Mouse (Mus musculus) hindbrain, postnatal 0 days (tissue): ENCODE data around the gene Enc1. TPM values are rescaled to one million over a fixed set of nuclear protein-coding genes. Genes with fewer than 3 reads are reported as not detected.

Experiments
- ATAC-seq: fragments of 200-750 bp; cut with Nextera tagmentation; 2 replicates; pipeline ENCODE4 v1.8.0; 2017; ENCODE audit warnings: mild to moderate bottlenecking, moderate TSS enrichment, moderate library complexity
- DNase-seq: peaks from one replicate; pipeline ENCODE4 v3.0.0-alpha.2; 2015; ENCODE audit warnings: low spot score
- H3K27ac ChIP-seq: fragments of 300-500 bp; sonication (generic); 2 replicates; pipeline ENCODE4 v1.5.1; 2014; ENCODE audit warnings: mild to moderate bottlenecking
- H3K27me3 ChIP-seq: fragments of 300-500 bp; sonication (generic); 2 replicates; pipeline ENCODE4 v1.6.1; 2014; ENCODE audit warnings: low read length, mixed read lengths; ENCODE audit not compliant: insufficient read depth
- H3K36me3 ChIP-seq: fragments of 300-500 bp; sonication (generic); 2 replicates; pipeline ENCODE4 v1.6.1; 2014; ENCODE audit warnings: low read length, mixed read lengths; ENCODE audit not compliant: insufficient read depth
- H3K4me1 ChIP-seq: fragments of 300-500 bp; sonication (generic); 2 replicates; pipeline ENCODE4 v1.6.1; 2014; ENCODE audit warnings: antibody characterized with exemption, low read length, mixed read lengths; ENCODE audit not compliant: insufficient read depth
- H3K4me2 ChIP-seq: fragments of 300-500 bp; sonication (generic); 2 replicates; pipeline ENCODE4 v1.6.1; 2014; ENCODE audit warnings: low read depth, mild to moderate bottlenecking, low read length, moderate library complexity, mixed read lengths
- H3K4me3 ChIP-seq: fragments of 300-500 bp; sonication (generic); 2 replicates; pipeline ENCODE4 v1.5.1; 2014; ENCODE audit warnings: low read length
- H3K9ac ChIP-seq: fragments of 300-500 bp; sonication (generic); replicated peaks from 2 replicates; pipeline ENCODE4 v1.6.1; 2014; ENCODE audit warnings: mild to moderate bottlenecking, low read length, moderate library complexity, mixed read lengths
- H3K9me3 ChIP-seq: fragments of 300-500 bp; sonication (generic); 2 replicates; pipeline ENCODE4 v1.6.1; 2016; ENCODE audit warnings: low read length, mixed read lengths
- CTCF ChIP-seq: IDR thresholded peaks from 2 replicates; pipeline ENCODE4 v1.5.1; 2016; ENCODE audit warnings: antibody characterized with exemption, control low read depth, low read depth
- WGBS: fragments of 180-500 bp; shearing (Covaris S2); extraction: QIAGEN DNeasy Blood & Tissue Kit; methylation state at CpG from one replicate; pipeline ENCODE4 v1.1.7; 2014; 5-methylcytosine and 5-hydroxymethylcytosine counted together
- polyA plus RNA-seq: library from polyadenylated mRNA; unstranded; fragments of >200 nt; fragmentation: Nextera tagmentation; extraction: Ambion mirVana; gene quantifications from 2 replicates; pipeline ENCODE4 v1.2.1, GENCODE M21; 2015
- total RNA-seq: library from RNA; depleted of rRNA; stranded (reverse); fragments of >200 nt; gene quantifications from 2 replicates; pipeline ENCODE4 v1.2.3, GENCODE M21; 2014

Enc1 gene
- total and polyA plus RNA-seq, 2 experiments from 2014 or later = 33.3 to 179 TPM

DNA sequence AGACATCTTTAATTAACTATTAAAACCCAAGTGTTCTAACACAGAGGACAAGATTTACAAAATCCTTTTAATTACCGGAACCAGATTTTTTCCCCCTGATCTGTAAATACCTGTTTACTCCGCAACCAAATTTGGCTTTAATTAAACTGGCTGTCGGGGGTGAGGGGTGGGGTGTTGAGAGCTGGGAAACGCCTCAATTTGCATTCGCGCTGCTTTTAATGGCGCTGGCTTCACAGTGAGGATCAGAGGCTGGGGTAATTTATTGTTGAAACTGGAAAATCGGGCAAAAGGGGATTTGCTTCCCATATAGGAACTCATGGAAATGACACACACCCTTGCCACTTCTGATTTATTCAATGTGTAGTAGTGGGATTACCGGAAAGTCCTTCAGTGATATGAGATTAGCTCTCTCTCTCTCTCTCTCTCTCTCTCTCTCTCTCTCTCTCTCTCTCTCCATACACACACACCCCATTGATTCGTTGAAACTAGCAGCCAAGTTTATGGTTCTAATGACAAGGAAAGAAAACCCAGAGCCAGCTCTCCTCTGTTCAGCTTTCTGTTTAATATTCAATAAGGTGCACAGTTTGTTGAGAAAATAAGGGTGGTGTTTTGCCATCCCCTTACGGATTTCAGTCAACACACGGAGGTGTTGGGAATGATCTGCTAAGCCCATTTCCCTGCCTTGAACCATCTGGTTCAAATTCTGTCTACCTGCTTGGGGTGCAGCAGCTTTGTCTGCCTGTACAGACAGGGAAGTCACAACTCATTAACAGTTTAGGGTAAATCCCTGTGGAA, 51.7 kb downstream of the Enc1 start:
- 17% methylated on average over 12 of the region's 12 CpGs for WGBS
- no peak overlapping the region for H3K4me3 ChIP-seq
- no peaks in the 10 kb centered on the region for H3K9me3 ChIP-seq
- TF ChIP-seq CTCF = no peak
- peak; percentile 43 for DNase-seq
- H3K9ac ChIP-seq = no peak overlapping the region
- H3K4me2 ChIP-seq = peak overlapping the region; percentile 38
- ATAC-seq = no peak
- no peak overlapping the region for H3K27ac ChIP-seq
- H3K36me3 ChIP-seq = no peaks in the 10 kb centered on the region
- no peaks in the 10 kb centered on the region for H3K27me3 ChIP-seq
- H3K4me1 ChIP-seq = 0 out of 2 replicates have a peak, but pooled peaks cover 8% of the 10 kb centered on the region

DNA sequence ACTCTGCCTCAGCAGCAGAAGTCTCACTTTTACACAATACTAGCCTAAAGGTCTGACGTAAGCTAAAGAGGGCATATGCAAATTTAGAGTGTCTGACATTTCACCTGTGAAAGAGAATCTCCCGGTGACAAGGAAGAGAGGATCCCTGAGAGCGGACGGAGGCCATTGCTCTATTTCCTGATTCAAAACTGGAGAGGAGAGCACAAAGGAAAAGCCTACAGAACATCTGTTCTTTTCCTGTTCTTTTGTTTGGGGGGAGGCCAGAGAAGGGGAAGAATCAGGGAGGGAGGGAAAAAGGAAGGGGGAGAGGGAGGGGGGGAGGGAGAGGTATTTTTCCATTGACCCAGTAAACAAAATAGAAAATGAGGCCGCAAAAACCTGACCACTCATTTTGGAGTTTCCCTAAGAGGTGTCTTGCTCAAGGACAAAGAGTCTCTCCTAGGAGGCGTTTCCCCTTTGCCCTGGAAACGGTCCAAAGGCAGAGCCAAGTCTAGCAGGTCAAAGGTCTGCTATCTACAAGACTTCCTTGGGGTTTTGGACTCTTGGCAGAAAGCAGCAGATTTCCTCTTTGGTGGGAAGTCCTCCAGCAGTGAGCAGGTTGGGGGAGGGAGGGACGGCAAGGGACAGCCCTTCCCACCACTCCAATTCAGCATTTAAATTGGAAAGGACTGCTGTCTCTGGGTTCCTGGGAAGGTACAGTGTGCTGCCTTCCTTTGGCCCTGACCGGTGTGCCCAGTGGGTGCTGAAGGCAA, 54.4 kb downstream of the Enc1 start:
- H3K9ac ChIP-seq = no peak overlapping the region
- H3K27ac ChIP-seq = no peak overlapping the region
- WGBS = 49% methylated on average over 9 of the region's 9 CpGs
- H3K36me3 ChIP-seq = no peaks in the 10 kb centered on the region
- DNase-seq (no peak), ATAC-seq (no peak)
- no peak for TF ChIP-seq CTCF
- no peak overlapping the region for H3K4me3 ChIP-seq
- no peaks in the 10 kb centered on the region for H3K9me3 ChIP-seq
- 0 out of 2 replicates have a peak, but pooled peaks cover 8% of the 10 kb centered on the region for H3K4me1 ChIP-seq
- H3K27me3 ChIP-seq = no peaks in the 10 kb centered on the region
- H3K4me2 ChIP-seq = no peak overlapping the region

DNA sequence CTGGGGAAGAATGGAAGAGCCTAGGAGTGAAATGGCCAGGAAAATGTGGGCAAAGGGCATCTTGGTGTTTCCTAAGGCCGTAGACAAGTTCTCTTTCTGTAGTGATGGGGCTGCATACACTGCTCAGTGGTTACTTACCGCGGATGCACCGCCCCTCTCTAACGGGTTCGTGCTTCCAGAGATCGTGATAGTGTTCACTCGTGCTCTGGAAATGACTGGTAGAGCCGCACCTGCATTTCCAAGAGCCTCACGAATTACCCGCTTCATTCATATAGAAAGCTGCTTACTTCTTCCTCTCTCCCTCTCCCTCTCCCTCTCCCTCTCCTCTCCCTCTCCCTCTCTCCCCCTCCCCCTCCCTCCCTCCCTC, 54.9 kb downstream of the Enc1 start:
- Histone ChIP-seq H3K27me3 (no peaks in the 10 kb centered on the region), H3K4me1 (0 out of 2 replicates have a peak, but pooled peaks cover 8% of the 10 kb centered on the region), H3K4me3 (no peak overlapping the region), H3K4me2 (no peak overlapping the region), H3K27ac (no peak overlapping the region), H3K36me3 (no peaks in the 10 kb centered on the region), H3K9ac (no peak overlapping the region), H3K9me3 (no peaks in the 10 kb centered on the region)
- 80% methylated on average over 11 of the region's 11 CpGs for WGBS
- ATAC-seq = no peak
- no peak for TF ChIP-seq CTCF
- no peak for DNase-seq

DNA sequence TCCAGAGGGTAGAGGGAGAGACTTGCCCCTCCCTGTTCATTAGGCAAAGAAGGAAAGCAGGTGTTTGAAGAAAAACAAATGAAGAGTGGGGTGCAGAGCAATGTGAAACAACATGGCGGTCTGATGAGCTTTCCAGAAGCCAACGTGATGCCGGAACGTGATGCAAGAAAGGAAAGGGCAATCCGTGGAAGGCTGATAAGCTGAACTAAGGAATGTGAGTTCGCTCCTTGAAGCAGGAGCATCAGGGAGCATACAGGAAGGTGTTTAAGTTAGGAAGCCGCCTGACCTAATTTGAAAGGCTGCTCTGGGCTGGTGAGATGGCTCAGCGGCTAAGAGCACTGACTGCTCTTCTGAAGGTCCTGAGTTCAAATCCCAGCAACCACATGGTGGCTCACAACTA, 55.4 kb downstream of the Enc1 start:
- Histone ChIP-seq H3K36me3 (no peaks in the 10 kb centered on the region), H3K9me3 (no peaks in the 10 kb centered on the region), H3K9ac (no peak overlapping the region), H3K27me3 (no peaks in the 10 kb centered on the region), H3K27ac (no peak overlapping the region), H3K4me1 (0 out of 2 replicates have a peak, but pooled peaks cover 5% of the 10 kb centered on the region), H3K4me2 (no peak overlapping the region), H3K4me3 (no peak overlapping the region)
- TF ChIP-seq CTCF = no peak
- DNase-seq (no peak), ATAC-seq (no peak)
- 89% methylated on average over 8 of the region's 8 CpGs for WGBS

DNA sequence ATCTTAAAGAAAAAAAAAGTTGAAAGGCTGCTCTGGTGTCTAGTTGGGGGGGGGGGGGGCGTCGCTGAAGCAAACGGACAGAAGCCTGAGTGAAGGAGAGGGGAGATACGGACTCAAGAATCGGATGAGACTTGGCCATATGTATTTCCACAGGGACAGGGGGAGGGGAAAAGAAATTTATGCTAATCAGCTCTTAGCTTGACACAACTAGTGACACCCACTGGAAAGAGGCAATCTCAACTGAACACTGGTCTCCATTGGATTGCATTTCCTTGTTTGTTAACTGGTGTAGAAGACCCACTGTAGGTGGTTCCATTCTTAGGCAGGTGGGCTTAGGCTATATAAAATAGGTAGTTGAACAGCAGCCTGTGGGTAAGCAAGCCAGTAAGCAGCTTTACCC, 55.9 kb downstream of the Enc1 start:
- no peak overlapping the region for H3K9ac ChIP-seq
- ATAC-seq (no peak), DNase-seq (no peak)
- no peak for TF ChIP-seq CTCF
- H3K4me1 ChIP-seq = 0 out of 2 replicates have a peak, but pooled peaks cover 5% of the 10 kb centered on the region
- H3K27me3 ChIP-seq = no peaks in the 10 kb centered on the region
- no peaks in the 10 kb centered on the region for H3K9me3 ChIP-seq
- H3K36me3 ChIP-seq = no peaks in the 10 kb centered on the region
- no peak overlapping the region for H3K4me2 ChIP-seq
- 92% methylated on average over 5 of the region's 5 CpGs for WGBS
- H3K4me3 ChIP-seq = no peak overlapping the region
- H3K27ac ChIP-seq = no peak overlapping the region

DNA sequence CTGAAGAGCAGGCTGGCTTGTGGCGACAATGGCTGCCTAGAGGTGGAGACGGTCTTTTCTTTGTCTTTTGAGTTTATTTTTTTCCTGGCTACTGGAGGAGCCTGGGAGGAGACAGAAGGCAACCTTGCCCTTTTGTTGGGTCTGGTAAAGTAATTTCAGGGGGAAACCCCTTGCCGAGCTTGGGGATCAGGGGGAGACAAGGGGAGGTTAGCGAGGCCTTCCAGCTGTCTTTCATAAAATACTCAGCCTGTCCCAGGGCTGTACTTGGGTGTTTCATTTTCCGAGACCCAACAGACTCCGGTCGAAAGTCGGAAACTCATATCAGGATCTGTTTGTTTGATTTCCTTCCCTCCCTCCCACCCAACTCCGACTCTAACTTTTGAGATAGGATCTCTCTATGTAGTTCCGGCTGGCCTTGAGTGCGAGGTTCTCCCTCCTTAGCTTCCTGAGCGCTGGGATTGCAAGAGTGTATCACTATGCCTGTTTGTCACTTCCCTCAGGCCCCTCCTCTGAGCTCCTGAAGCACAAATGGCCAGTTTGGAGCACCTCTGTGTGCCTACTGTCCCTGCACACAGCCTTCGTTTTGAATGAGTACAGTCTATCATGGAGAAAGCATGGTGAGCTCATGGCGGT, 56.6 kb downstream of the Enc1 start:
- Histone ChIP-seq H3K27me3 (no peaks in the 10 kb centered on the region), H3K9me3 (no peaks in the 10 kb centered on the region), H3K27ac (no peak overlapping the region), H3K4me1 (0 out of 2 replicates have a peak, but pooled peaks cover 3% of the 10 kb centered on the region), H3K9ac (no peak overlapping the region), H3K4me2 (no peak overlapping the region), H3K36me3 (no peaks in the 10 kb centered on the region), H3K4me3 (no peak overlapping the region)
- TF ChIP-seq CTCF = no peak
- DNase-seq (no peak), ATAC-seq (no peak)
- 79% methylated on average over 14 of the region's 14 CpGs for WGBS
